Mouse (Mus musculus) megakaryocyte, embryonic 14.5 days (primary cell): ENCODE results near the gene Vmn1r223.

ENCODE experiments used
- FLI1 ChIP-seq: IDR thresholded peaks from 2 replicates; pipeline ENCODE4 v1.6.1; 2012; ENCODE audit warnings: low read length, inconsistent platforms, mixed read lengths
- GATA1 ChIP-seq: IDR thresholded peaks from 3 replicates; pipeline ENCODE4 v1.6.1; 2012; ENCODE audit warnings: mixed read lengths, low read length, inconsistent platforms, borderline replicate concordance

GRCm38 (mm10) chr13:23298445-23299232 lies 51.7 kb downstream of the Vmn1r223 start:
- TF ChIP-seq GATA1 (no peak), FLI1 (no peak)
